Mouse (Mus musculus) testis, postnatal 10 days (tissue): ENCODE data around the gene Rxrg.

Source experiments
- DNase-seq: peaks from one replicate; pipeline ENCODE4 v3.0.0; 2021; ENCODE audit warnings: low spot score

The Rxrg gene

GRCm38 (mm10) chr1:167598255-167599081 is at the start of gene Rxrg:
Rxrg (plus strand) TSS chr1:167598384.
- DNase-seq, result peak; percentile 53

GRCm38 (mm10) chr1:167549324-167549723 is 48.9 kb upstream of the Rxrg start:
- DNase-seq, result no peak

- DNase-seq, result peak; percentile 45
Measured at GRCm38 (mm10) chr1:167551601-167552000, 46.6 kb upstream of the Rxrg start.

GRCm38 (mm10) chr1:167553959-167554526 is 44.1 kb upstream of the Rxrg start:
- no peak for DNase-seq

- DNase-seq, result no peak
Measured at GRCm38 (mm10) chr1:167566571-167566970, 31.6 kb upstream of the Rxrg start.

GRCm38 (mm10) chr1:167579131-167579530 is 19.1 kb upstream of the Rxrg start:
- DNase-seq, result no peak

- peak; percentile 48 for DNase-seq
Measured at GRCm38 (mm10) chr1:167583195-167583594, 15.0 kb upstream of the Rxrg start.

- no peak for DNase-seq
Measured at GRCm38 (mm10) chr1:167583888-167584287, 14.3 kb upstream of the Rxrg start.

- DNase-seq, result no peak
Measured at GRCm38 (mm10) chr1:167588747-167589558, 9.2 kb upstream of the Rxrg start.

GRCm38 (mm10) chr1:167592175-167592574 is 6.0 kb upstream of the Rxrg start:
- no peak for DNase-seq

- no peak for DNase-seq
Measured at GRCm38 (mm10) chr1:167599211-167599735, 1.1 kb downstream of the Rxrg start.

- DNase-seq, result no peak
Measured at GRCm38 (mm10) chr1:167608201-167608741, 10.1 kb downstream of the Rxrg start.

- no peak for DNase-seq
Measured at GRCm38 (mm10) chr1:167617131-167617530, 18.9 kb downstream of the Rxrg start.

- DNase-seq, result no peak
Measured at GRCm38 (mm10) chr1:167617995-167618489, 19.9 kb downstream of the Rxrg start.

- DNase-seq, result no peak
Measured at GRCm38 (mm10) chr1:167620206-167620795, 22.1 kb downstream of the Rxrg start.

- DNase-seq, result no peak
Measured at GRCm38 (mm10) chr1:167625098-167625497, 26.9 kb downstream of the Rxrg start.

GRCm38 (mm10) chr1:167631765-167632164 is 33.6 kb downstream of the Rxrg start:
- no peak for DNase-seq

- no peak for DNase-seq
Measured at GRCm38 (mm10) chr1:167635702-167636101, 37.5 kb downstream of the Rxrg start.

- DNase-seq, result peak; percentile 62
Measured at GRCm38 (mm10) chr1:167636948-167637347, 38.8 kb downstream of the Rxrg start.

- peak; percentile 75 for DNase-seq
Measured at GRCm38 (mm10) chr1:167638053-167638452, 39.9 kb downstream of the Rxrg start.

- no peak for DNase-seq
Measured at GRCm38 (mm10) chr1:167638901-167639300, 40.7 kb downstream of the Rxrg start.
